Mouse (Mus musculus) regulatory T cell (primary cell): ENCODE results near the gene Hspa4.

ENCODE experiments used
- in situ Hi-C: fragments of 300-600 bp; cut with MboI, MseI; formaldehyde crosslinking; loops from one replicate; pipeline ENCODE4 v1.15.1; 2025; ENCODE audit warnings: high pct_unique_total_duplicates

Gene Hspa4

GRCm38 (mm10) chr11:53254428-53254827 lies 45.8 kb downstream of the Hspa4 start:
- in situ Hi-C loops = loop anchor here (5.0 to 25.0 kb wide), 2 partner anchors 172 to 1517 kb away; no protein-coding TSS in a partner anchor

- in situ Hi-C loops = loop anchor here (5.0 to 25.0 kb wide), 2 partner anchors 170 to 1515 kb away; no protein-coding TSS in a partner anchor
Observed at GRCm38 (mm10) chr11:53252186-53253119, 47.8 kb downstream of the Hspa4 start.

GRCm38 (mm10) chr11:53250796-53251195 lies 49.5 kb downstream of the Hspa4 start:
- in situ Hi-C loops = loop anchor here (5.0 to 25.0 kb wide), 2 partner anchors 168 to 1513 kb away; no protein-coding TSS in a partner anchor

GRCm38 (mm10) chr11:53249686-53250085 lies 50.6 kb downstream of the Hspa4 start:
- in situ Hi-C loops = loop anchor here (5.0 to 25.0 kb wide), 2 partner anchors 167 to 1512 kb away; no protein-coding TSS in a partner anchor

GRCm38 (mm10) chr11:53245561-53245960 lies 54.7 kb downstream of the Hspa4 start:
- in situ Hi-C loops = no loop called here

GRCm38 (mm10) chr11:53243199-53243598 lies 57.1 kb downstream of the Hspa4 start:
- in situ Hi-C loops = no loop called here

GRCm38 (mm10) chr11:53233590-53233989 lies 66.7 kb downstream of the Hspa4 start:
- in situ Hi-C loops = no loop called here

- in situ Hi-C loops = no loop called here
Observed at GRCm38 (mm10) chr11:53231836-53232235, 68.4 kb downstream of the Hspa4 start.

- in situ Hi-C loops = no loop called here
Observed at GRCm38 (mm10) chr11:53229011-53229410, 71.2 kb downstream of the Hspa4 start.

- in situ Hi-C loops = no loop called here
Observed at GRCm38 (mm10) chr11:53210876-53211275, 89.4 kb downstream of the Hspa4 start.
